Mouse (Mus musculus) CD4-positive helper T cell, adult 2 months (primary cell): ENCODE results near the gene Ccdc8.

Experiments used
- DNase-seq: peaks from one replicate; pipeline ENCODE4 v3.0.0-alpha.2; 2012; ENCODE audit warnings: low read depth, missing footprints, low spot score

Ccdc8 gene

GRCm38 (mm10) chr7:16974018-16974417, 18.5 kb upstream of the Ccdc8 start:
- DNase-seq, result no peak

- no peak for DNase-seq
These were observed 16.2 kb upstream of the Ccdc8 start for GRCm38 (mm10) chr7:16976298-16976697.

DNA sequence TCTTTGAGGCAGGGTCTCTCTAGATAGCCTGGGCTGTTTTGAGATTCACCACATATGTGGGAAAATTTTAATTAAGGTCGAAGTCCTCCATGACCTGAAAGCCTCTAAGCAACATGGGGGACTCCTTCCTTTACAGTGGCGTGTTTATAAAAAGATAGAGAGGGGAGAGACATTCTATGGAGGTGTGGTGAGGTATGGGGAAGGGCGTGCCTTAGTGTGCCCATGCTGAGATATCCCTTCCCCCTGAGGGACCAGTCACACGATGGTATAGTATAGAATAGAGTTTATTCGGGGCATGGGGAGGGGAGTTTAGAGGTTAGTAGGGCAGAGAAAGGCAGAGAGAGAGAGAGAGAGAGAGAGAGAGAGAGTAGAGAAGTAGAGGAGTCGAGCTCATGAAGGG, 14.3 kb upstream of the Ccdc8 start:
- no peak for DNase-seq

- DNase-seq, result no peak
These were observed 13.9 kb upstream of the Ccdc8 start for GRCm38 (mm10) chr7:16978593-16978992.

GRCm38 (mm10) chr7:16980348-16980747, 12.2 kb upstream of the Ccdc8 start:
- peak; percentile 56 for DNase-seq

GRCm38 (mm10) chr7:16982859-16983568, 9.5 kb upstream of the Ccdc8 start, which contains the start of gene Gm42372:
Gene Gm42372, plus strand, starts transcription at chr7:16983086.
- peak; percentile 91 for DNase-seq

DNA sequence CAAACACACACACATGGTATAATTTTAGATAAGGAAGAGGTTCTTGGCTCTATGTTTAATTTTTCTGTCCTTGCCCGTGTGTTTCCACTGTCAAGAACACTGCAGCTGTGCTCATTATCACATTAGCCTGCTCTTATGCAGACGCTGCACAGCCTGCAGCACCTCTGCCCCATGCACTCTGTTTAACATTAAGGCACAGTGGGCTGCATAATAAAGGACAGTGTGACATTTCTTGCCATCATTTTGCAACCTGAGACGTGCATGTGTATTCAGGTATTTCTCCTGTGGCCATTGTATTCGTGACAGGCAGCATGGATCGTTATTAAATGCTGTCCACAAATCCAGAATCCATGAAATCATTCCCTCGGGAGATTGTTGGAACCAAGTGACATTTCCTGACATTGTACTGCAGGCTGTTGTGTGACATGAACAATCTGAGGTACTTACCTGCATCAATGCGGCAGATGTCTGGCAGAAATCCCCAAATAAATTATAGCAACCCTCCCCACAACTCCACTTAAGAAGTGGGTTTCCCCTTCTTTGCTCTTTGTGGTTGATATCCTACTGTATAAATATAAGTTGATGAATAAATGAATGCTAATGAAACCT, 4.9 kb upstream of the Ccdc8 start:
- no peak for DNase-seq

DNA sequence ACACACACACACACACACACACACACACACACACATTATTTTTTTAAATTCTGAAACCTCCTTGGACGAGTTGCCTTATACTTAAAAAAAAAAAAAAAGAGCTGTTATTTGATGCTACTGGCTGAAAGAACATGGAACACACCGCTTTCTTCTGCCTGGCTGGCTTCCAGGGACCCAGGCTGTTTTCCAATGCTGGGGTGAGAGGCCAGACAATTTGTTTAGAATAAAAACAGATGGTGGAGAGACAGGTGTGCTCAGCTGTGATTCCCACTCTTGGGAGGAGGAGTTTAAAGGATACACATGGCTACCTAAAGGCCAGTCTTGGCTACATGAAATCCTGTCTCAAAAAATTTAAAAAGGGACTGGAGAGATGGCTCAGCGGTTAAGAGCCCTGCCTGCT, 4.1 kb upstream of the Ccdc8 start:
- no peak for DNase-seq

GRCm38 (mm10) chr7:16990006-16990744, 2.3 kb upstream of the Ccdc8 start:
- peak; percentile 72 for DNase-seq

DNA sequence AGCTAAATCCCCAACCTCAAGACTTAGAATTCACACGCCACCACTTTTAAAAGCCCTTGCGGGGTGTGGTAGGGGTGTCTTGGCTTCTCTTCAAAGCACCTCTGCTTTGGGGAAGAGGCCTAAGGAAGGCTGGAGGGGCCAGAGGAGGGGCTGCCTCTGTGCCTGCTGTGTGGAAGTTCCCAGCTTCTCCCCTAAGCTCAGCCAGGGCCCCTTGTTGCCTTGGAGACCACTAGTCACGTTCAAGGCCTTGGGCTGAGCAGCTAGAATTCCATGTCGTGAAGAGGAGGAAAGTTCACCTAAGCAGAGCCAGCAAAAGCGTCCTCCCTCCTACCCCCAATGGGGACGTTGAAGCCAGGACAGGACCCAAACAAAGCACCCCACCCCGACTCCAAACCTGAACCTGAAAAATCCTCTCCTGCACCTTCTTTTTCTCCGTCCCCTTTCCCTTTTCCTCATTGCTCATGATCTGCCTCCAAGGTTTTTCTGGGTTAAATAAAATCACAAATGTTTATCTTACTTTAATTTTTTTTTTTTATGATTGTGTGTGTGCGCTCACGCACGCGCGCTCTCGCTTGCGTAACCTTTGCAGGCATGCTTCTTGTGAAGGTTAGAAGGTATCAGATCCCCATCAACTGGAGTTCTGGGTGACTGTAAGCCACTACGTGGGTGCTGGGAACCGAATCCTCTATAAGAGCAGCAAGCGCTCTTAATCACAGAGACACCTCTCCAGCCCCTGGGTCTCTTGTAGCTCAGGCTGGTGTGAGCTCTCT, 642 bp upstream of the Ccdc8 start:
- no peak for DNase-seq

GRCm38 (mm10) chr7:16993651-16994399, 1.3 kb downstream of the Ccdc8 start:
- DNase-seq, result no peak

GRCm38 (mm10) chr7:16994400-16994799, 1.9 kb downstream of the Ccdc8 start:
- no peak for DNase-seq

- no peak for DNase-seq
These were observed 2.8 kb downstream of the Ccdc8 start for GRCm38 (mm10) chr7:16995345-16995744.

- DNase-seq, result no peak
These were observed 6.7 kb downstream of the Ccdc8 start for GRCm38 (mm10) chr7:16999233-16999632.

DNA sequence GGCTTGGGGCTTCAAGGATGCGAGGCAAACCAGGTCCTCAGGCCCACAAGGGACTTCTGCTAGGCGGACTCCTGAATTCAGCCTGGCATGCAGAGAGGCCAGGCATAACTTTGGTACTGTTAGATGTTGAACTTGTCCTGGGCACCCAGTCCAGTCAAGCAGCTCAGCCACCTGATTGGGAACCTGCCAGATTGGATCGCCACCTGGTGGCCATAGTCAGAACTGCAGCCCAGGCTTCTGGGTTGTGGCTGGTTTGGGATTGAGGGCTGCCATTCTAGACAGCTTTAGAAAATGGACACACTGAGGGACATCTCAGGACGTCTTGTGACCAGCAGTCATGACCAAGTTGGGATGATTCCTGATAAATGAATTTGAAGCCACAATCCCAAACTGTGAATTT, 7.1 kb downstream of the Ccdc8 start:
- DNase-seq, result peak; percentile 70

DNA sequence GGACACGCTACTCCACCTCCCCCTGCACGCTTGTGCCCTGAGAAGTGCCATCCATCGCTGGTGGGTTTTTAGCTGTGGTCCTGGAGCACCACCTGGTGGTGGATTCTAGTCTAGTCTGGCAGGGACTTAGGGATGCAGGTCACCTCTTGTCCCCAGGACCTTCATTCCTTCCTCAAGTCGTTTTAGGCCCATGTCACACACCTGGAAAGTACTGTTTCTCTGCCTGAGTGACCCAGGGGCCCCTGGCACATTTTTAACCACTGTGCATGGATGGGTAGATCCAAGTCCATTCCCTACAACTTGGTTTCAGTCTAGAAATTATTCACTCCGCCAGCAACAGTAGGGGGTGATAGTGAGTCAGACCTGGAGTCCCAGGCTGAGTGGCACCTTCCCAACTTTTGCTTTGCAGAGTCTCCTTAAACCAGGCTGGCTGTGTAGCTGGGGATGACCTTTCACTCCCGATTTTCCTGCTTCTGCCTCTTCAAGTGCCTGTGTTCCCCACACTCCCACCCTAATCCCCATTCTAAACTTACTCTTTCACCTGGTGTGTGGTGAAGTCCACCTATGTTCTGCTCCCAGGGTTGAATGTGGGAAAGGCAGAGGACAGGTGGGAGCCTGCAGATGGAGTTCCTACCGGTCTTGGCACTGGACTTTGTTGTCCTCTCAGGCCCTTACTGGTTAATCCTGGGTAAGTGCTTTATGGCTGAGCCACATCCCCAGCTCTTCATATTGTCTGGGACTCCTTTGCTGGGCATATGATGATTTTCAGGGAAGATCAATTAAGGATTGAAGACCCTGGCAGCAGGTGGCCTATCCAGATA, 10.1 kb downstream of the Ccdc8 start:
- peak; percentile 85 for DNase-seq

- DNase-seq, result no peak
These were observed 10.9 kb downstream of the Ccdc8 start for GRCm38 (mm10) chr7:17003230-17003960.

DNA sequence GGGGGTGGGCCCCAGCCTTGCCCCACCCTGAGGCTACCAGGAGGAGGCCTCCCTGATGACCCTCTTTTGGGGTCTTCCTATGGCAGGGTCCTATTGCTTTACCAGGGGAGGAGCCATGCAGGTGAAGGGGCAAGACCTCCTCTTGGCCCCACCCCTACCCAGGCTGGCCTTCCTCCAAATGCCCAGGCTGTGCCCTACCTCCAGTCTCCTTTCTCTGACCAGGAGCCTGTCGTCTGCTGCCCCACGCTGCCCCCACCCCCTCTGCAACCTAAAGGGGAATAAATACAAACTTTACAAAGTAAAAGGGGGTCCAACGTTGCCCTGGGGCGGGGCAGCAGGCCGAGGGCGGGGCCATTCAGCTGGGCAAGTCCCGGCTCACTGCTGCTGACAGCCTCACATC, 12.2 kb downstream of the Ccdc8 start:
- DNase-seq, result no peak

- DNase-seq, result peak; percentile 55
These were observed 14.8 kb downstream of the Ccdc8 start for GRCm38 (mm10) chr7:17007300-17007699.
